Mouse (Mus musculus) urinary bladder, adult 18-20 months (tissue): ENCODE measurements at regions not wholly inside any gene's neighbourhood (a gene's known extent, or its start where the extent isn't known, plus 50 kb on each side); places are given as distances from the start of the nearest gene placed in this dataset.

Source experiments
- DNase-seq, 2 experiments: peaks; one replicate each; pipeline ENCODE4 v3.0.0; 2022; ENCODE audit warnings: low spot score in 2 of 2, mixed read lengths in 2 of 2

- peak in 1 of 2 experiments; percentile 20 for DNase-seq
These were observed 96.1 kb upstream of the Snap25 start for GRCm38 (mm10) chr2:136617138-136617537.

- peak in 1 of 2 experiments; percentile 3 for DNase-seq
These were observed 95.1 kb upstream of the Snap25 start for GRCm38 (mm10) chr2:136618114-136618513.

- DNase-seq, result no peak
These were observed 92.9 kb upstream of the Snap25 start for GRCm38 (mm10) chr2:136620309-136620708.

GRCm38 (mm10) chr2:136620969-136621368 lies 92.3 kb upstream of the Snap25 start:
- no peak for DNase-seq

GRCm38 (mm10) chr2:136623808-136624489 lies 89.3 kb upstream of the Snap25 start:
- DNase-seq, result no peak

GRCm38 (mm10) chr2:136624490-136624850 lies 88.8 kb upstream of the Snap25 start:
- DNase-seq, result no peak

- no peak for DNase-seq
These were observed 66.3 kb upstream of the Snap25 start for GRCm38 (mm10) chr2:136646917-136647316.

- peak; percentile 41 to 68 for DNase-seq
These were observed 64.6 kb upstream of the Snap25 start for GRCm38 (mm10) chr2:136648606-136649005.

GRCm38 (mm10) chr2:136650721-136651120 lies 62.5 kb upstream of the Snap25 start:
- no peak for DNase-seq

GRCm38 (mm10) chr2:136652206-136653003 lies 60.8 kb upstream of the Snap25 start:
- DNase-seq, result no peak
